Mouse (Mus musculus) kidney, adult 8-10 months (tissue): Measurements from ENCODE around the gene Tssk6.

ENCODE experiments used
- DNase-seq, 2 experiments: peaks; one replicate each; pipeline ENCODE4 v3.0.0; 2022

Gene Tssk6

DNA sequence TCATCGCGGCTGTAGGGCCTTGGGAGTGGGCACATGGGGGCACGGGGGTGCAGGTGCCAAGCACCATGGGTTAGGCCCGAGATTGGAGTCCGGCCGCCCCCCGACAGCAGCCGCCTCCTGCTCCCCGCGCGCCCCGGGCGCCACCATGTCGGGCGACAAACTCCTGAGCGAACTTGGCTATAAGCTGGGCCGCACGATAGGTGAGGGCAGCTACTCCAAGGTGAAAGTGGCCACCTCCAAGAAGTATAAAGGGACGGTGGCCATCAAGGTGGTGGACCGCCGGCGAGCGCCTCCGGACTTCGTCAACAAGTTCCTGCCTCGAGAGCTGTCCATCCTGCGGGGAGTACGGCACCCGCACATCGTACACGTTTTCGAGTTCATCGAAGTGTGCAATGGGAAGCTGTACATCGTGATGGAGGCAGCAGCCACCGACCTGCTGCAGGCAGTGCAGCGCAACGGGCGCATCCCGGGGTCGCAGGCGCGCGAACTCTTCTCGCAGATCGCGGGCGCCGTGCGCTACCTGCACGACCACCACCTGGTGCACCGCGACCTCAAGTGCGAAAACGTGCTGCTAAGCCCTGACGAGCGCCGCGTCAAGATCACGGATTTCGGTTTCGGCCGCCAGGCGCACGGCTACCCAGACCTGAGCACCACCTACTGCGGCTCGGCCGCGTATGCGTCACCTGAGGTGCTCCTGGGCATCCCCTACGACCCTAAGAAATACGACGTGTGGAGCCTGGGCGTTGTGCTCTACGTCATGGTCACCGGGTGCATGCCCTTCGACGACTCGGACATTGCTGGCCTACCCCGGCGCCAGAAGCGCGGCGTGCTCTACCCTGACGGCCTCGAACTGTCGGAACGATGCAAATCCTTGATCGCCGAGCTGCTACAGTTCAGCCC, at the start of gene Tssk6, which contains the start of the genes Ndufa13 and Yjefn3:
TSS of gene Tssk6 (plus strand) at position 22 of the 900 bp plus-strand sequence.
TSS of gene Ndufa13 (minus strand) at position 396 of the 900 bp plus-strand sequence.
TSS of gene Yjefn3 (minus strand) at position 550 of the 900 bp plus-strand sequence.
- DNase-seq, result peak in 1 of 2 experiments; percentile 41

- DNase-seq, result no peak
These were observed 48.1 kb upstream of the Tssk6 start for GRCm38 (mm10) chr8:69853869-69854268.

DNA sequence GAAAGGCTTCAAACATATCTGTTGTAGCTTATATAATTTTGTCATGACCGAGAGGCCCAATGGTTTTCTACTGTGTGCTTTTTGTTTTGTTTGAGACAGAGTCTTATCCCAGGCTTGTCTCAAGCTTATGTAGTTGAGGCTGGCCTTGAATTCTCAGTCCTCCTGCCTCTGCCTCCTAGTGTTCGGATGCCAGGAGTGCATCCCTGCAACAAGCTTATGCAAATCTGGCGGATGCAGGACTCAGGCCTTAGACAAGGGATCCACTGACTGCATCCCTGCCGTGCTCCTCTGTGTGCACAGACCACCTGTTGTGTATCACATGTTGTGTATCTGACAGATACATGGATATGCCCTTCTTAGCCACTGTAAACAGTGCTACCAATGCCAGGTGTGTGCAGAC, 41.2 kb upstream of the Tssk6 start:
- DNase-seq, result no peak

GRCm38 (mm10) chr8:69861251-69861650, 40.7 kb upstream of the Tssk6 start:
- no peak for DNase-seq

DNA sequence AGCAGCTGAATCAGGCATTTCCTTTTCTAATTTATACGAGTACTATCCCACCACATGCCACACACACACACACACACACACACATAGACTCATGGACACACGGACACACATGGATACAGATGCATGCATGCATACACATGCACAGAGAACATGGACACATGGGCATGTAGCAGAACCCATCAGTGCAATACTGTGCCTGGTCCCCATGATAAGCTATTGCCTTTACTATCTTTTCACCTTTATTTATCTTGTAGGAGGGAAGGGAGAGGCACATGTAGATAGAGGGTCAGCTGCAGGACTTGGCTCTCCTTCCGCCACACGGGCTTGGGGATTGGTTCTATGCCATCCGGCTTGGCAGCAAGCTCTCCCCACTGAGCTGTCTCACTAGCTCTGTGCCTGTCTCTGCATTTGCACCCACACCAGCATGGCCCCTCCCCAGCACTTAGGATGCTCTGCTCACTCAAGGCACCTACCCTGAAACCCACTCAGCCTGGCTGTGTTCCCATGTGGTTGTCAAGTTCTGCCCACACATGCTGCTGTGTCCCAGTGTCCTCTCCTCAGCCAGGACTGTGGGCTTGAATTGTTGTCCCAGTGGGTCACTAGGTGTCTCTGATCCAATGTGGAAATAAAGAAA, 38.5 kb upstream of the Tssk6 start:
- DNase-seq, result no peak

- no peak for DNase-seq
These were observed 37.8 kb upstream of the Tssk6 start for GRCm38 (mm10) chr8:69864180-69864579.

DNA sequence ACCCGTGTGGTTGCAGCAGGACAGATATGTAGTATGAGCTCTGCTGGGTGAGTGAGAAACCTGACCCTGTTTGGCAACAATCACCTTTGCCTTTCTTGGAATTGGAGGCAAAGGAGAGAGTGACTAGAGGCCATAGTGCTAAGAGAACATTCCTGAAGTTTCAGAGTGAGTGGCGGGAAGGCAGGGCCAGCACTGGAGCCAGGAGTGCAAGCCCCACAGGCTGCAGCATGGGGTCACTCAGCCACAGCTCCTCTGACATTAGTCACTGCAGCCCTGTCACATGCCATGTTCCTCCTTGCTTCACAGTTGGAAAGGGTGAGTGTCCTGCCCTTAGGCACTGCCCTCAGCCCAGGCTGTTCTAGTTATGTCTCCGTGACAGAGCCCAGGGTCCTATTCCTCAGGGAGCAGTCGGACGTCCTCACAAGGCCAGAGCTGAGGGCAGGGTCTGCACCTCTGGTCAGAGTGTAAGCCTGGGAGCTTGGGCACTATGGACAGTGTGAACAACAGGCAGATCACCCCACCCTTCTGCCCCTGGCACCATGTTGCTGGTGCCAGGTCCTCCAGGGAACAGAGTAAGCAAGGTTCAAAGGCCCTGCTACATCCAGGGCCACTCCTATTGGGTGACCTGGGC, 34.2 kb upstream of the Tssk6 start:
- DNase-seq, result peak in 1 of 2 experiments; percentile 38

DNA sequence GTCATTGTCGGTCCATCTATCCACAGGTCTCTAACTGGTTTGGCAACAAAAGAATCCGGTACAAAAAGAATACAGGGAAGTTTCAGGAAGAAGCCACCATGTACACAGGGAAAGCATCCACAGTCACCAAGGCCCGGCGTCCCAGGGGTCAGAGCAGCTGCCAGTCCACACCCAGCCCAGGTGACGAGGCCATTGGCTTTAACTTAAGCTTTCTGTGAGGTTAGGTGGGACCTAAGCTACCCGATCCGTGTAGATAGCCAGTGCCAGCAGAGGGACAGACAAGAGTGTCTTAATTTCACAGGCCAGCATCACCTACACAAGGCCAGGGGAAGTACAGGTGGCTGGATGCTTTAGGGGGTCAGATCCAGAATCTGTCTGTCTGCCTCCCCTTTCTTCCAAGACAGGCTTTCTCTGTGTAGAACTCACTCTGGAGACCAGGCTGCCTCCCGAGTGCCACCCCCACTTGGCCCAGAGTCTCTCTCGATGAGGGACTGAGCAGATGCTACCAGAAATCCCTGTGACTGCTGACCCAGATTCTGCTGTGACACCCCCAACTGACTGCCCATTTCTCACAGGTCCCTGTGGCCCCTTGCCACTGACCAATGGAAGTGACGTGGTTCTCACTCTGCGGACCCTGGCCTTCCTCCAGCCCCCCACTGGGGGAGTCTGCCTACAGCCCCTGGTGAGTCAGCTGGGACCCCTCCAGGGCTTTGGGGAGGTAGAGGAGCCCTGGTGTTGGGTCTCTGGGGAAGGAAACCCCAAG, 31.8 kb upstream of the Tssk6 start:
- no peak for DNase-seq

DNA sequence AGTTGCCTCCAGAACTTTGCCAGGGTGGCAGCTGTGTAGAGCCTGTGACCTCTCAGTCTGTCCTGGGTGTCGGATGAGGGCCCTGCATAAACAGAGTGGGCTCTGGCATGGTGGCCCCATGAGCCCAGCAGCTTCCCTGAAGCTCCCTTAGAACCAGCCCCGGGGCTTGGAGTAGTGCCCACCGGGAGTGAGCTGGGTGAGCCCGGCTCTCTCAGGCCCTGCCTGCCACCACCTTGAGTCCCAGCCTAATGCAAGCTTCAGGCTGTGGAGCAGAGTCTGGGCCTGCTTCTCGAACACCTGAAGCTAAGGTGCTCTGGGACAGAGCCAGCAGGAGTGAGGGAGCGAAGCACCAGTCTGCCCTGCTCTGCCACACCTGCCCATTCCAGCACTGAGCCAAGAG, 31.1 kb upstream of the Tssk6 start:
- no peak for DNase-seq

DNA sequence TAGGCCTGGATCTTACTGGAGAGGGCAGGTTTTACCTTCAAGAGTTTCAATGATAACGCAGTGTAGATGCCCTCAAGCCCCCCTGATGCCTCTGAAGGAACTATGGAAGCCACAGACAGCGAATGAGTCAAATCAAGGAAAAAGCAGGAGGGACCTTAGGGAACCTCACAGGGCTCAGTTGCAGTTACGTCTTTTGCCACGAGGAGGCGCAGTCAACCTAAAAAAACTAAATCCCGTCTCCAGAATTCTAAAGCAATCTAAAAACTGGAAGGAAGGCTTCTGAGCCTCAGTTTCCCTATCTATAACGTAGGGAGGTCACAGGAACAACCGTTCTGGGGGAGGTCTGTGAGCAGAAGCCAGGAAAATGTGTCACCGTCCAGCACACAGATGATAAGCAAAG, 27.8 kb upstream of the Tssk6 start:
- peak in 1 of 2 experiments; percentile 79 for DNase-seq

DNA sequence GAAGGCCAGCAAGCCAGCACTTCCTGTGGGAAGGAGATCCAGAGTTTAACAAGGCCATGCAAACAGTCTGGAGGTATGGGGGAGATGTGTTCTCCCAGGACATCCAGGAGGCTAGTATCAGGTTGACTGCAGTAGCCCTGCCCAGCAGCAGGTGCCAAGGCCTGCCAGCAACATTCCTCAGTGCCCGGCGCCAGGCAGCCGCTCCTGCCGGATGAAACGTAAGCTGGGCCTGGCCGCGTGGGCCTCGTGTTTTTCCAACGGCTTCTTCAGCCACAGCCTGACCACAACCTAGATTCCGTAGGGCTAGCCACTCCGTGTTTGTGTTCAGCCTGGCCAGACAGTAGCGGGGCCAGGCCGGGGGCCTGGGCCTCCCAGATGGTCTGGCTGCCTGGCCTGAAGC, 27.3 kb upstream of the Tssk6 start:
- no peak for DNase-seq

DNA sequence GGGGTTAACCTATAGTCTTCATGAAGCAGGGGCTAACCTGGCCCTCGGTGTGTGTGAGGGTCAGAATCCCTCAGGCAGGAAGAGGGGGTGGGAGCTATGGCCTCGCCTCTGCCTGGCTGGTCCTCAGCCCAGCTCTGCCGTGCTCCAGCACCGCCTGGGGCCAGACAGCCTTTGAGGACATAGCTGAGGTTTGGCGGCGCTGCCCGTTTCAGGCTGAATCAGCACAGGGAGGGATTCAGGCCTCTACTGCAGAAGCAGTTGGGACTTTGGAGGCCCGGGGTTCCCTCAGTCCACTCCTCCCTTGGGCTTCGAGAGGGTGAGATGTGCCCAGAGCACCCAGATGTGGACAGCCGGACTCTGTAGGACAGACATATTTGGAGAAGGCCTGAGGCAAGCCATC, 25.9 kb upstream of the Tssk6 start:
- DNase-seq, result no peak

- DNase-seq, result no peak
These were observed 25.0 kb upstream of the Tssk6 start for GRCm38 (mm10) chr8:69876967-69877366.

- no peak for DNase-seq
These were observed 24.6 kb upstream of the Tssk6 start for GRCm38 (mm10) chr8:69877396-69877795.

GRCm38 (mm10) chr8:69877992-69878391, 24.0 kb upstream of the Tssk6 start:
- DNase-seq, result no peak

DNA sequence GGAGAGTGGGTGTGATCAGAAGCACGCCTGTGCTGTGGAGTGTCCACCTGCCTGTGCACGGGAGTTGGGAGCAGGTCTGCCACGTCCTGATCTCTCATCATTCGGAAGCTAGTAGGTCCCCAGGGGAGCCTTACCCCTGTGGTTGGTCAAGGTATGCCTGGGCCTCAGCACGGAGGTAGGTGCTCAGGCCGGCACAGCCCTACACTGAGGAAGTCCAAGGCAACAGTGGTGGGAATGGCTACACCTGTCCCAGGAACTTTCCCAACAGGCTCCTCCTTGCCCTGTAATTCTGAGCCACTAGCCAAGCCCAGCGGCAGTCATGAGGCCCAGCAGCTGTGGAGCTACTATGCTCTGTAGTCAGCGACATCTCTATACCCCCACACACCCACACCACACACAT, 22.3 kb upstream of the Tssk6 start:
- no peak for DNase-seq

DNA sequence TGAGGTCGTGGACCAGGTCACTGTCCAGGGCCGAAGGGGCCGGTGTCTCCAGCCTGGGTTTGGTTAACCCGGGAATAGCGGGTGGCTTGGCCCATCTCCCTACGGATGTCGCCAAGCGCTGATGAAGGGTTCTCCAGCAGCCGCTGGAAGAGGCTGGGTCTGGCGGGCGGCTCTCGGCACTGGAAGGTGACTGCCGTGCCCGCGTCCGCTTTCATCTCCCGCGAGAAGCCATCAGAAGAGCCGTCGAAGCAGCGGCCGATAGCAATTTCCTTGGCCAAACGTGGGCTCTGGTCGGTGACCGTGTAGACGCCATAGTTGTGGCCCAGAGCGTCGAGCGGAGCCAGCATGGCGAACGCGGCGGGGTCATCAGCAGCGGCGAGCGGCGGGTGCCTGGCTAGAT, 21.1 kb upstream of the Tssk6 start:
- no peak for DNase-seq

- no peak for DNase-seq
These were observed 20.6 kb upstream of the Tssk6 start for GRCm38 (mm10) chr8:69881261-69881865.

DNA sequence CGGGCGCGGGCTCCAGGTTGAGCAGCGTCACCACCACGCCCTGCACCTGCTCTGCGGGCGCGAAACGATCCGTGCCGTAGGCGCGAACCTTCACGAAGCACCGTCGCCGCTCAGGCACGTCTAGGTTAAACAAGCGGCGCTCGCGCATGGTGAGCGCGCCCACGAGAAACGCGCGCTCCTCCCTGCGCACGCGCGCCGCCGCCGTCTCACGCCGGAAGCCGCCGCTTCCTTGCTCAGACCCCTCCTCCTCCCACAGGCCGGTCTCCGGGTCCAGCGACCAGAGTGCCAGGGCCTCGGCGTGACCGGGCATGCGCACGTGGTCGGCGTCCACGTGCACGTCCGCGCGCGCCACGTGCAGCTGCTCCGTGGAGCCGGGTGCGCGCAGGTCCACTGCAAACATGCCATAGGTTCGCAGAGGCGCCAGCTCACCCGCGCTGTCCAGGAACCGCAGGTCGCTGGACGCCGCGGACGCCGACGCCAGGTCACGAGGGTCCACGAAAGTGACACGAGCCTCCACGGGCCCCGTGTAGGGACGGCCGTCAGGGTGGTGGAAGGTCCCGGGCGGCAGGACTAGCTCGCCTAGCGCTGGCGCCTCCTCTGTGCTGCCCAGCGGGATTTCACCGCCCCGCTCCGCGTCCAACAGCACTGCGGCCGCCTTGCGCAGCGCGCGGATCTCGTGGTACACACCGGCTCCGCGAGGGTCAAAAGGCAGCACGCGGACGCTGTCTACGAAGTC, 19.8 kb upstream of the Tssk6 start:
- DNase-seq, result peak; percentile 50 to 58

DNA sequence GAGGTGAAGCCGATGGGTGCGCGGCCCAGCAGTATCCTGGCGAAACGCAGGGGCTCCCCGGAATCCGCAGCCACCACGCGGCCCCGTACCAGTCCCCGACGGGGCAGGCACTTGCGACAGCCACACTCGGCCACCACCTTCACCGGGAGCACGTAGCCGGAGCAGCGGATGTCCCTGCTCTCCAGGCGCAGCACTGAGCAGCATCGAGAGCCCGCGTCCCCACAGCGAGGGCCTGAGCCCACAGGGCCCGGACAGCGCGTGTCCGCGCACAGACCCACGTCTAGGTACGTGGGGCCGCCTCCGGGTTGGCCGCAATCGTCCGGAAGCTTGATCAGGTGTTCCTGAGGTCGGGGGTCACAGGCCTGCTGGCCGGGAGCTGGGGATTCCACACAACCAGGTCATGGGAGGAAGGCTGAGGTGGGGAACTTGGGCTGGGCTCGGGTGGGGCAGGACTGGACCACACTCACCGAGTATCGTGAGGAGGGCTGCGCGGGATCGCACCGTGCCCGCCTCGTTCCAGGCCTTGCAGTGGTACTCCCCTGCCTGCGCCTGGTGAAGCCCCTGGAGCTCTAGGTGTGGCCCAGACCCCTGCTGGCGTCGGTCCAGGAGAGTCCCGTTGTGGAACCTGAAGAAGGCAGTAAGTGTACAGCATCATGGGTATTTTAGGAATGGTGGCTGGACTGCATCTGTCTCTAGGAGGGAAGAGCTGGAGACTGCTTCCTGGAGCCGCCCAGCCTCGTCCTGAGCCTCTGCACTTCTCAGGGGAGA, 19.0 kb upstream of the Tssk6 start:
- DNase-seq, result no peak

DNA sequence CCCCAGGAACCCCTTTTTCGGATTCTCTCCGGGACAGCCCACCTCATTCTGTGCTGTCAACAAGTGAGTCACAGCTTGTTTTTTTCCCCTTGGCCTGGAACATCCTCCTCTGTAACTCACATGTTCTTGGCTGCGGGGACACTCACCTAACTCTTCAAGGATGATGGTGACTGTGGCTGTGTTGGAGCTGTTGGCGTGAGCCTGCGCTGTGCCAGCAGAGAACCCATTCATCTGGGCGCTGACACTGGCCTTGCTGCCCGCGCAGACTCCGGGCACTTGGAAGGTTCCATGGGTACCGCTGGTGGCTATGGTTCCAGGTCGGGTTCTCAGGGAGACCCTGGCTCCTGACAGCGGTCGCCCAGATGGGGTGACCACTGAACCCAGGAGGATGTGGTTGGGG, 17.8 kb upstream of the Tssk6 start:
- DNase-seq, result no peak
